Mouse (Mus musculus): ENCODE data around the gene Pex5.

DNA sequence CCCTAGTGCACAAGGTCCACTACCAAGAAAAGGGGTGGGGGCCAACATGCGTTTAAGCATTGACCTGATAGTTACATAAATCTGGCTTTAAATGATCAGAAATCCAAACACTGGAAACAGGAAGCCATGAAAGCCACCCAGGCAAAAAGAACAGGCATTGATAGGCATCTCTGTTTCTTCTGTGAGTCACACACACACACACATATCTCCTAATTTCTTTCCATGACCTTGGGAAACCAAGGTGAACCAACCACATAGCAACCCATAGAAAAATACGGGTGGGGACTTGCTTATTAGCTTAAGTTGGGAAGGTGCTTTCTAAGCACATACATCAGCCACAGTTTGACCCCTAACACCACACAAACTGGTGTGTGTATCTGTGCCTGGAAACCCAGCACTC lies 32.5 kb upstream of the Pex5 start:
- TF ChIP-seq CTCF (conservative IDR thresholded peaks at IDR 0.05; ENCODE audit: insufficient read depth, insufficient read length, low read depth, low read length) = no peak
- TF ChIP-seq POLR2A (IDR thresholded peaks at IDR 0.05; ENCODE audit: low read depth, low read length) = no peak
